Mouse (Mus musculus) spleen, adult 2 months (tissue): Measurements from ENCODE around the gene Olfr1491.

Experiments
- CTCF ChIP-seq: fragments of 200-500 bp; IDR thresholded peaks from 2 replicates; pipeline ENCODE4 v1.5.1; 2011; ENCODE audit warnings: mild to moderate bottlenecking, inconsistent platforms; ENCODE audit not compliant: insufficient read depth, insufficient read length, insufficient replicate concordance; ENCODE audit errors: extremely low read depth
- POLR2A ChIP-seq: fragments of 200-500 bp; IDR thresholded peaks from 2 replicates; pipeline ENCODE4 v1.6.1; 2011; ENCODE audit warnings: low read depth, low read length, inconsistent platforms

- TF ChIP-seq POLR2A (no peak), CTCF (no peak)
Measured at GRCm38 (mm10) chr19:13722978-13723377, 25.9 kb downstream of the Olfr1491 start, which contains the start of gene Olfr1493-ps1.
